Mouse (Mus musculus): ENCODE measurements around the gene Zfp280b. TPM values are rescaled to one million over a fixed set of nuclear protein-coding genes. Genes with fewer than 3 reads are reported as not detected.

The Zfp280b gene
- polyA plus RNA-seq, 1 experiment from 2014 or later, result 6.1 TPM

DNA sequence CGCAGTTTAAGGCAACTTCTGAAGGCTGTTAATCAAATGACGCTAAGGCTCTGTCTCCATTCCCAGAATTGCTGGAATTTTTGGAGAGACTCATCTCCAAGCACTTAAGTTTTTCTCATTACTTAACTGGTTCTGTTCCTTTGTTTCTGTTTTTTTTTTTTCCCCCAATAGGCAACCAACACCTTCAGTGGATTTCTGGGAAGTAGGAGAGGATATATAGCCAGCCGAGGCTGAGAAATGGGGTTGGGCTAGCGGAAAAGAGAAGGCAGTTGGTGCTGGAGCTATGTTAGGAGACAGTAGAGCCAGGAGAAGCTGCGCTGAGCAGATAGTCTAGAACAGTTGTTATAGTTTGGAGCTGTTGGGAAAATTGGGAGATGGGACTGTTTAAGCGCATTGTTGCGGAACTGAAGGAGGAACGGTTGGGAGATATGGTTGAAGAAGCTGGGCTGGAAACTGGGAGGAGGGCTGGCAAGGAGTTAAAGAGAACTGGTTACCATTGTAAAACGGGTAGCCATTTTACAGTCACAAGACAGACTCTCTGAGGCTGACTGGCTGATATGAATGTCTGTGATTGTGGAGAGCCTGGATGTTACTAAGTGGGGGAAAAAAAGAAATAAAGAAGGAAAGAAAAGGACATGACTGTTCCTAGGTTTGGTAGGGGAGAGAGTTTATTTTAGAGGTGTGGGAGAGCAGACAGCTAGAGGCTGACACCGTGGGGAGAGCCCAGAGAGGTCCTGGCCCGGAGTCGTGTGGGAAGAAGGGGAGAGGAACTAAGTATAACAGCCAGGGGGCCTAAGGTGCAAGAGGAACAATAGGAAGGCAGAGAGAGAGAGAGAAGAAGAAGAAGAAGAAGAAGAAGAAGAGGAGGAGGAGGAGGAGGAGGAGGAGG, 5.1 kb upstream of the Zfp280b start:
- H3K27ac ChIP-seq (replicated peaks), result no peak overlapping the region
- no peaks in the 10 kb centered on the region for H3K4me1 ChIP-seq (replicated peaks; ENCODE audit: control insufficient read depth, insufficient read depth)
- WGBS, result 61% methylated on average over 11 of the region's 12 CpGs
- H3K4me2 ChIP-seq (replicated peaks; ENCODE audit: low read depth), result no peak overlapping the region
- DNase-seq (ENCODE audit: low spot score), result no peak
- ATAC-seq (ENCODE audit: low FRiP score, low TSS enrichment), result no peak
- no peaks in the 10 kb centered on the region for H3K27me3 ChIP-seq (ENCODE audit: control insufficient read depth, insufficient read depth, low read length)
- H3K9ac ChIP-seq (ENCODE audit: low read length), result no peak overlapping the region
- H3K4me3 ChIP-seq (ENCODE audit: low read depth, low read length), result no peak overlapping the region
- H3K9me3 ChIP-seq (ENCODE audit: control insufficient read depth, low read length), result peaks cover 3% of the 10 kb centered on the region; the same call in 1 of the 2 replicates
- TF ChIP-seq CTCF (IDR thresholded peaks at IDR 0.05; ENCODE audit: low read depth), result no peak
- no peak for TF ChIP-seq EP300 (optimal IDR thresholded peaks at IDR 0.05)
- H3K36me3 ChIP-seq (ENCODE audit: control insufficient read depth, insufficient read depth, low read length), result no peaks in the 10 kb centered on the region

DNA sequence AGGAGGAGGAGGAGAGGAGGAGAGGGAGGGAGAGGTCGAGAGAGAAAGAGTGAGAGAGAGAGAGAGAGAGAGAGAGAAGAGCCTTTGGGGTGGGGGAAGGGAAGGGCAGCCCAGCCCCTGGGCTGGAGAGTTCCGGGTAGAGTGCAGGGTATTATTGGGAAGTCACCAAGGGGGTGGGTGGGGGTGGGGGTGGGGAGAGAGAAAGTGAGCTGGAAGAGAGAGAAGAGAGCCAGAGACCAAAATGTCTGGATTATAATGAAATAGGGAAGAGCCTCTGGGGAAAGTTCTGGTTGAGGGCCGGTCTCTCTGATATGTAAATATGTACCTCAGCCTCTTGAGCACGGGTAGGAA, 4.5 kb upstream of the Zfp280b start:
- DNase-seq (ENCODE audit: low spot score), result no peak

DNA sequence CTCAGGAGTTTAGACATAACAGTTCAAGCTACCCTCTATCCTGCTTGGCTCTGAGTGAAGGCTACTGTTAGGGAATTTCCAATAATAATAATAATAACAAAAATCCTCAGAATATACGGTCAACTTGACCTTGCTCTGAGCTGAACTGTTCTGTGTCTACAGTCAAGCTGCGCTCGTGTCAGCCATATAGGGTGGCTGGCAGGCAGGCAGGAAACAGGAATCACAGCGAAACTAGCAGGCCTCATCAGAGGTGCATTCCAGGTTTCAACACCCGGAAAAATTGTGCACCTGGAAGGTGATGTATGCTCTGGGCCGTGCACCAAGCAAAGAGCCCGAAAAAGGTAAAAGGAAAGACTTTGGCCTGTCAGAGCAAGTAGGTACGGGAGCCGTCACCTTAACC, 4.1 kb upstream of the Zfp280b start:
- TF ChIP-seq CTCF (IDR thresholded peaks at IDR 0.05; ENCODE audit: low read depth) (no peak), EP300 (optimal IDR thresholded peaks at IDR 0.05) (no peak)
- ATAC-seq (ENCODE audit: low FRiP score, low TSS enrichment), result no peak
- no peaks in the 10 kb centered on the region for H3K27me3 ChIP-seq (ENCODE audit: control insufficient read depth, insufficient read depth, low read length)
- H3K4me3 ChIP-seq (ENCODE audit: low read depth, low read length), result no peak overlapping the region
- no peak overlapping the region for H3K27ac ChIP-seq (replicated peaks)
- H3K4me2 ChIP-seq (replicated peaks; ENCODE audit: low read depth), result no peak overlapping the region
- H3K9me3 ChIP-seq (ENCODE audit: control insufficient read depth, low read length), result peaks cover 3% of the 10 kb centered on the region; the same call in 1 of the 2 replicates
- H3K4me1 ChIP-seq (replicated peaks; ENCODE audit: control insufficient read depth, insufficient read depth), result no peaks in the 10 kb centered on the region
- WGBS, result 58% methylated on average over 9 of the region's 9 CpGs
- H3K36me3 ChIP-seq (ENCODE audit: control insufficient read depth, insufficient read depth, low read length), result no peaks in the 10 kb centered on the region
- H3K9ac ChIP-seq (ENCODE audit: low read length), result no peak overlapping the region
- no peak for DNase-seq (ENCODE audit: low spot score)

More for the DNA sequence above, 4.5 kb upstream of the Zfp280b start:
- no peak overlapping the region for H3K27ac ChIP-seq (replicated peaks)
- no peaks in the 10 kb centered on the region for H3K36me3 ChIP-seq (ENCODE audit: control insufficient read depth, insufficient read depth, low read length)
- no peak for ATAC-seq (ENCODE audit: low FRiP score, low TSS enrichment)
- H3K4me3 ChIP-seq (ENCODE audit: low read depth, low read length), result no peak overlapping the region
- no peak overlapping the region for H3K4me2 ChIP-seq (replicated peaks; ENCODE audit: low read depth)
- peaks cover 3% of the 10 kb centered on the region; the same call in 1 of the 2 replicates for H3K9me3 ChIP-seq (ENCODE audit: control insufficient read depth, low read length)
- TF ChIP-seq EP300 (optimal IDR thresholded peaks at IDR 0.05) (no peak), CTCF (IDR thresholded peaks at IDR 0.05; ENCODE audit: low read depth) (no peak)
- whole genome bisulfite sequencing, result 11% methylated on average over 4 of the region's 4 CpGs
- no peaks in the 10 kb centered on the region for H3K4me1 ChIP-seq (replicated peaks; ENCODE audit: control insufficient read depth, insufficient read depth)
- no peaks in the 10 kb centered on the region for H3K27me3 ChIP-seq (ENCODE audit: control insufficient read depth, insufficient read depth, low read length)
- H3K9ac ChIP-seq (ENCODE audit: low read length), result no peak overlapping the region

DNA sequence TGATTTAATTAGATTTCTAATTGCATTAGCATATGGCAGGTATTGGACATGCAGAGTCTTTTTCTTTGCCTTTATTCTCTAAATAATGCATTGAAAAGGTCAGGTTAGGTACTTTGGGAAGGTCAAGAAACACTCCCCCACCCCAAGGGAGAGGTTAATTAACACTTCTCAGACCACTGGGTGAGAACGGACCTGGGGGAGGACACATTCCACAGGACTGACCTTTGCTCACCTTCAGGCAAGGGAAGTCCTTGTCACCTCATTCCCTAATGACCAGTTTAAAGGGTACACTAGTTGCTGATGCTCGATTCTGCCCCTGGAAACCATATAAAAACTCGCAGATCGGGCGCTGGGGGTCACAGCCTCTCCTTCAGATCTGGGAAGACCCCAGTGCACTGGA, 3.2 kb upstream of the Zfp280b start:
- Histone ChIP-seq H3K4me1 (replicated peaks; ENCODE audit: control insufficient read depth, insufficient read depth) (no peaks in the 10 kb centered on the region), H3K4me3 (ENCODE audit: low read depth, low read length) (no peak overlapping the region), H3K9me3 (ENCODE audit: control insufficient read depth, low read length) (peaks cover 3% of the 10 kb centered on the region; the same call in 1 of the 2 replicates), H3K27ac (replicated peaks) (no peak overlapping the region), H3K9ac (ENCODE audit: low read length) (no peak overlapping the region), H3K36me3 (ENCODE audit: control insufficient read depth, insufficient read depth, low read length) (no peaks in the 10 kb centered on the region), H3K27me3 (ENCODE audit: control insufficient read depth, insufficient read depth, low read length) (no peaks in the 10 kb centered on the region), H3K4me2 (replicated peaks; ENCODE audit: low read depth) (no peak overlapping the region)
- TF ChIP-seq EP300 (optimal IDR thresholded peaks at IDR 0.05) (no peak), CTCF (IDR thresholded peaks at IDR 0.05; ENCODE audit: low read depth) (no peak)
- 85% methylated on average over 5 of the region's 5 CpGs for WGBS
- no peak for ATAC-seq (ENCODE audit: low FRiP score, low TSS enrichment)
- DNase-seq (ENCODE audit: low spot score), result no peak

DNA sequence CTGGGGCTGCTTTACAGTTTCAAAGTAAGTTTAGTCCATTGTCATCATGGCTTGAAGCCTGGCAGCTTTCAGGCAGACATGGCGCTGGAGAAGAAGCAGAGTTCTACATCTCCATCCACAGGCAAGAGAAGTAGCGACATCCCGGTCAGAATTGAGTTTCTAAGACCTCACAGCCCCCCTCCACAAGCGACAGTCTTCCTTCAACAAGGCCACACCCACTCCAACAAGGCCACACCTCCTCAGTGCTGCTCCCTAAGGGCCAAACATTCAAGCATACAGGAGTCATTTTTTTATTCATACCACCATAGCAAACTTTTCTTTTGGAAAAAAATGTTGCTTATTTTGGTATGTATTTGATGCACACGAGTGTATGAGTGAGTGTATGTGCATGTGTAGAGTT, 2.0 kb upstream of the Zfp280b start:
- Histone ChIP-seq H3K9me3 (ENCODE audit: control insufficient read depth, low read length) (no peaks in the 10 kb centered on the region), H3K4me1 (replicated peaks; ENCODE audit: control insufficient read depth, insufficient read depth) (no peaks in the 10 kb centered on the region), H3K36me3 (ENCODE audit: control insufficient read depth, insufficient read depth, low read length) (no peaks in the 10 kb centered on the region), H3K4me3 (ENCODE audit: low read depth, low read length) (no peak overlapping the region), H3K27me3 (ENCODE audit: control insufficient read depth, insufficient read depth, low read length) (no peaks in the 10 kb centered on the region), H3K27ac (replicated peaks) (no peak overlapping the region), H3K9ac (ENCODE audit: low read length) (no peak overlapping the region), H3K4me2 (replicated peaks; ENCODE audit: low read depth) (no peak overlapping the region)
- ATAC-seq (ENCODE audit: low FRiP score, low TSS enrichment), result no peak
- TF ChIP-seq EP300 (optimal IDR thresholded peaks at IDR 0.05), result no peak
- TF ChIP-seq CTCF (IDR thresholded peaks at IDR 0.05; ENCODE audit: low read depth), result no peak
- no peak for DNase-seq (ENCODE audit: low spot score)
- WGBS, result 72% methylated on average over 5 of the region's 5 CpGs
